Mouse (Mus musculus): ENCODE data around the gene Pom121. TPM values are rescaled to one million over a fixed set of nuclear protein-coding genes. Genes with fewer than 3 reads are reported as not detected.
A peak's percentile ranks its signal among the peaks of the same experiment; 100 is the strongest.

Gene Pom121
- total and polyA plus RNA-seq, 2 experiments = 0.92 to 6.0 TPM

- Histone ChIP-seq H3K79me2 (ENCODE audit: control insufficient read depth, insufficient read depth, low read length) (no peaks in the 10 kb centered on the region), H3K4me3 (ENCODE audit: insufficient read depth, low read depth, low read length) (no peak overlapping the region), H3K9ac (ENCODE audit: low read depth, low read length) (no peak overlapping the region), H3K27me3 (ENCODE audit: control insufficient read depth, insufficient read depth, low read length) (no peaks in the 10 kb centered on the region), H3K4me1 (ENCODE audit: control insufficient read depth, insufficient read depth, low read length) (no peaks in the 10 kb centered on the region), H3K36me3 (ENCODE audit: control insufficient read depth, insufficient read depth, low read length) (no peaks in the 10 kb centered on the region), H3K27ac (replicated peaks; ENCODE audit: insufficient read depth, low read depth, low read length) (no peak overlapping the region)
- DNase-seq (ENCODE audit: extremely low read depth, low read depth, low spot score) = no peak
- 22% methylated on average over 20 of the region's 20 CpGs for WGBS
- peak; percentile 56 for TF ChIP-seq CTCF (IDR thresholded peaks at IDR 0.05; ENCODE audit: low read depth, low read length)
- TF ChIP-seq POLR2A (IDR thresholded peaks at IDR 0.05; ENCODE audit: extremely low read depth, insufficient read depth, low read length) = no peak
Observed at GRCm38 (mm10) chr5:135353564-135353963, 40.8 kb downstream of the Pom121 start.

- 71% methylated on average over 9 of the region's 9 CpGs for WGBS
- DNase-seq (ENCODE audit: extremely low read depth, low read depth, low spot score) = no peak
- Histone ChIP-seq H3K4me3 (ENCODE audit: insufficient read depth, low read depth, low read length) (no peak within 1 kb of the TSS), H3K27ac (replicated peaks; ENCODE audit: insufficient read depth, low read depth, low read length) (no peak within 1 kb of the TSS), H3K9ac (ENCODE audit: low read depth, low read length) (no peak within 1 kb of the TSS), H3K27me3 (ENCODE audit: control insufficient read depth, insufficient read depth, low read length) (no peaks in the 10 kb centered on the region), H3K4me1 (ENCODE audit: control insufficient read depth, insufficient read depth, low read length) (no peaks in the 10 kb centered on the region), H3K36me3 (ENCODE audit: control insufficient read depth, insufficient read depth, low read length) (no peaks in the 10 kb centered on the region), H3K79me2 (ENCODE audit: control insufficient read depth, insufficient read depth, low read length) (no peaks in the 10 kb centered on the region)
- TF ChIP-seq POLR2A (IDR thresholded peaks at IDR 0.05; ENCODE audit: extremely low read depth, insufficient read depth, low read length) = no peak
- no peak for TF ChIP-seq CTCF (IDR thresholded peaks at IDR 0.05; ENCODE audit: low read depth, low read length)
Observed at GRCm38 (mm10) chr5:135352995-135353394, 41.4 kb downstream of the Pom121 start, which contains the start of gene Trim50. Trim50 (plus strand) TSS chr5:135353295.

- DNase-seq (ENCODE audit: extremely low read depth, low read depth, low spot score) = no peak
- no peak overlapping the region for H3K9ac ChIP-seq (ENCODE audit: low read depth, low read length)
- no peaks in the 10 kb centered on the region for H3K36me3 ChIP-seq (ENCODE audit: control insufficient read depth, insufficient read depth, low read length)
- H3K27me3 ChIP-seq (ENCODE audit: control insufficient read depth, insufficient read depth, low read length) = no peaks in the 10 kb centered on the region
- TF ChIP-seq CTCF (IDR thresholded peaks at IDR 0.05; ENCODE audit: low read depth, low read length) (no peak), POLR2A (IDR thresholded peaks at IDR 0.05; ENCODE audit: extremely low read depth, insufficient read depth, low read length) (no peak)
- no peak overlapping the region for H3K27ac ChIP-seq (replicated peaks; ENCODE audit: insufficient read depth, low read depth, low read length)
- 68% methylated on average over 13 of the region's 13 CpGs for WGBS
- H3K4me3 ChIP-seq (ENCODE audit: insufficient read depth, low read depth, low read length) = no peak overlapping the region
- no peaks in the 10 kb centered on the region for H3K4me1 ChIP-seq (ENCODE audit: control insufficient read depth, insufficient read depth, low read length)
- H3K79me2 ChIP-seq (ENCODE audit: control insufficient read depth, insufficient read depth, low read length) = no peaks in the 10 kb centered on the region
Observed at GRCm38 (mm10) chr5:135351606-135352005, 42.7 kb downstream of the Pom121 start.

- H3K27ac ChIP-seq (replicated peaks; ENCODE audit: insufficient read depth, low read depth, low read length) = no peak within 1 kb of the TSS
- no peaks in the 10 kb centered on the region for H3K36me3 ChIP-seq (ENCODE audit: control insufficient read depth, insufficient read depth, low read length)
- H3K4me3 ChIP-seq (ENCODE audit: insufficient read depth, low read depth, low read length) = no peak within 1 kb of the TSS
- 87% methylated on average over 35 of the region's 35 CpGs for WGBS
- no peaks in the 10 kb centered on the region for H3K79me2 ChIP-seq (ENCODE audit: control insufficient read depth, insufficient read depth, low read length)
- no peak for TF ChIP-seq CTCF (IDR thresholded peaks at IDR 0.05; ENCODE audit: low read depth, low read length)
- H3K9ac ChIP-seq (ENCODE audit: low read depth, low read length) = no peak within 1 kb of the TSS
- H3K27me3 ChIP-seq (ENCODE audit: control insufficient read depth, insufficient read depth, low read length) = no peaks in the 10 kb centered on the region
- no peaks in the 10 kb centered on the region for H3K4me1 ChIP-seq (ENCODE audit: control insufficient read depth, insufficient read depth, low read length)
- no peak for DNase-seq (ENCODE audit: extremely low read depth, low read depth, low spot score)
Observed at GRCm38 (mm10) chr5:135349862-135350261, 44.5 kb downstream of the Pom121 start, which contains the start of gene Fkbp6. Fkbp6 (minus strand) TSS chr5:135350044.

- DNase-seq (ENCODE audit: extremely low read depth, low read depth, low spot score) = no peak
- H3K79me2 ChIP-seq (ENCODE audit: control insufficient read depth, insufficient read depth, low read length) = no peaks in the 10 kb centered on the region
- no peaks in the 10 kb centered on the region for H3K4me1 ChIP-seq (ENCODE audit: control insufficient read depth, insufficient read depth, low read length)
- no peak overlapping the region for H3K9ac ChIP-seq (ENCODE audit: low read depth, low read length)
- 65% methylated on average over 4 of the region's 4 CpGs for WGBS
- no peaks in the 10 kb centered on the region for H3K27me3 ChIP-seq (ENCODE audit: control insufficient read depth, insufficient read depth, low read length)
- no peak for TF ChIP-seq POLR2A (IDR thresholded peaks at IDR 0.05; ENCODE audit: extremely low read depth, insufficient read depth, low read length)
- no peak for TF ChIP-seq CTCF (IDR thresholded peaks at IDR 0.05; ENCODE audit: low read depth, low read length)
- H3K27ac ChIP-seq (replicated peaks; ENCODE audit: insufficient read depth, low read depth, low read length) = no peak overlapping the region
- no peak overlapping the region for H3K4me3 ChIP-seq (ENCODE audit: insufficient read depth, low read depth, low read length)
- H3K36me3 ChIP-seq (ENCODE audit: control insufficient read depth, insufficient read depth, low read length) = no peaks in the 10 kb centered on the region
Observed at GRCm38 (mm10) chr5:135347511-135348011, 46.8 kb downstream of the Pom121 start.

- 13% methylated on average over 1 of the region's 1 CpGs for WGBS
Observed at GRCm38 (mm10) chr5:135346430-135346829, 47.9 kb downstream of the Pom121 start.

More at GRCm38 (mm10) chr5:135346430-135346829, 47.9 kb downstream of the Pom121 start:
- 0 out of 2 replicates have a peak, but pooled peaks have one; percentile 30 for TF ChIP-seq CTCF (IDR thresholded peaks at IDR 0.05; ENCODE audit: low read depth, low read length)
- no peak for TF ChIP-seq POLR2A (IDR thresholded peaks at IDR 0.05; ENCODE audit: extremely low read depth, insufficient read depth, low read length)
- Histone ChIP-seq H3K27me3 (ENCODE audit: control insufficient read depth, insufficient read depth, low read length) (no peaks in the 10 kb centered on the region), H3K4me1 (ENCODE audit: control insufficient read depth, insufficient read depth, low read length) (no peaks in the 10 kb centered on the region), H3K36me3 (ENCODE audit: control insufficient read depth, insufficient read depth, low read length) (no peaks in the 10 kb centered on the region), H3K79me2 (ENCODE audit: control insufficient read depth, insufficient read depth, low read length) (no peaks in the 10 kb centered on the region), H3K27ac (replicated peaks; ENCODE audit: insufficient read depth, low read depth, low read length) (no peak overlapping the region), H3K4me3 (ENCODE audit: insufficient read depth, low read depth, low read length) (no peak overlapping the region), H3K9ac (ENCODE audit: low read depth, low read length) (no peak overlapping the region)
- DNase-seq (ENCODE audit: extremely low read depth, low read depth, low spot score) = peak; percentile 50

All from liver, adult 2 months (tissue).